ENCODE assay signal across 12 mouse cellular contexts in the genomic region with DNA sequence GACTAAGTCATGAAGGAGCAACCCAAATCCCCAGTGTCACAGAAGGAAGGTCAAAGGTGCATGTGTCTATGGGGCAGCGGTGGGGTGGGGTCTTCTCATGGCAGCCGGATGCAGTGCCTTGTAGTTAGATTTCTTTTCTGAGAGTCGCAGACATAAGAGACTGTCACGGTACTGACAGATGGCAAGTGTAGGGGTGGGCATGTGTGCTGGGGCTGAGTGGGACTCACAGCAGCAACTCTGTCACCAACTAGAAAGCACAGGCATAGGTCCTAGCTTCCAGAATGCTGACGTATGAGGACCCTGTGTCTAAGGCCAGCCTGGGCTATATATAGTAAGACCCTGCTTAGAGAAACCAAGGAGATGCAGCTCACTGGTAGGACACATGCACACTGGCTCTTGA. TPM values are rescaled to one million over a fixed set of nuclear protein-coding genes. Genes with fewer than 3 reads are reported as not detected.
DNase-seq lines count a peak whose midpoint lies in the region; ATAC-seq lines count a peak whose summit lies in the region.
"Had no signal": no experiment of that assay in that cellular context is flagged by ENCODE, and none has a peak within 500 bp of the region (broad histone marks: within the 10 kb centered on the region; RNA-seq: fewer than 3 reads in every experiment).

No protein-coding gene starts in this region.

- no peaks in the 10 kb centered on the region for H3K9me3 ChIP-seq in forebrain, embryonic 15.5 days
- H3K9me3 ChIP-seq in forebrain, embryonic 11.5 days (ENCODE audit: control insufficient read depth, low read length) = no peaks in the 10 kb centered on the region
- no peaks in the 10 kb centered on the region for H3K9me3 ChIP-seq in lung, embryonic 16.5 days (ENCODE audit: control insufficient read depth, low read length)
- no peaks in the 10 kb centered on the region for H3K9me3 ChIP-seq in intestine, embryonic 15.5 days

- no peak overlapping the region for H3K4me2 ChIP-seq in forebrain, embryonic 15.5 days (replicated peaks)
- no peak overlapping the region for H3K4me2 ChIP-seq in forebrain, embryonic 11.5 days (ENCODE audit: low read depth, low read length, severe bottlenecking)
- H3K4me2 ChIP-seq in lung, embryonic 16.5 days (ENCODE audit: low read depth, low read length) = no peak overlapping the region
- no peak overlapping the region for H3K4me2 ChIP-seq in intestine, embryonic 15.5 days (replicated peaks)

- WGBS in forebrain, embryonic 15.5 days = 61% methylated on average over 5 of the region's 5 CpGs
- 74% methylated on average over 5 of the region's 5 CpGs for WGBS in forebrain, embryonic 11.5 days
- 70% methylated on average over 5 of the region's 5 CpGs for WGBS in lung, embryonic 16.5 days
- 86% methylated on average over 5 of the region's 5 CpGs for WGBS in intestine, embryonic 15.5 days

- no peak overlapping the region for H3K9ac ChIP-seq in forebrain, embryonic 15.5 days (replicated peaks)
- no peak overlapping the region for H3K9ac ChIP-seq in forebrain, embryonic 11.5 days (ENCODE audit: low read length)
- H3K9ac ChIP-seq in lung, embryonic 16.5 days (ENCODE audit: low read length) = no peak overlapping the region
- no peak overlapping the region for H3K9ac ChIP-seq in intestine, embryonic 15.5 days

- no peaks in the 10 kb centered on the region for H3K27me3 ChIP-seq in forebrain, embryonic 15.5 days
- H3K27me3 ChIP-seq in forebrain, embryonic 11.5 days (ENCODE audit: control insufficient read depth, insufficient read depth, low read length) = no peaks in the 10 kb centered on the region
- no peaks in the 10 kb centered on the region for H3K27me3 ChIP-seq in lung, embryonic 16.5 days (ENCODE audit: control insufficient read depth, insufficient read depth, low read depth, low read length)
- H3K27me3 ChIP-seq in intestine, embryonic 15.5 days (replicated peaks) = no peaks in the 10 kb centered on the region

- H3K4me3 ChIP-seq in forebrain, embryonic 15.5 days = no peak overlapping the region
- H3K4me3 ChIP-seq in forebrain, embryonic 11.5 days (ENCODE audit: low read depth, low read length) = no peak overlapping the region
- no peak overlapping the region for H3K4me3 ChIP-seq in lung, embryonic 16.5 days (ENCODE audit: low read length)
- H3K4me3 ChIP-seq in intestine, embryonic 15.5 days (replicated peaks) = no peak overlapping the region
- H3K4me3 ChIP-seq: myocyte had no signal

- H3K36me3 ChIP-seq in forebrain, embryonic 15.5 days = no peaks in the 10 kb centered on the region
- H3K36me3 ChIP-seq in forebrain, embryonic 11.5 days (ENCODE audit: control insufficient read depth, insufficient read depth, low read length) = no peaks in the 10 kb centered on the region
- no peaks in the 10 kb centered on the region for H3K36me3 ChIP-seq in lung, embryonic 16.5 days (ENCODE audit: control insufficient read depth, insufficient read depth, low read length)
- no peaks in the 10 kb centered on the region for H3K36me3 ChIP-seq in intestine, embryonic 15.5 days

- H3K27ac ChIP-seq in forebrain, embryonic 15.5 days (replicated peaks) = no peak overlapping the region
- H3K27ac ChIP-seq in forebrain, embryonic 11.5 days (ENCODE audit: low read depth, low read length) = no peak overlapping the region
- peak overlapping the region; percentile 56; the same call in 1 of the 2 replicates for H3K27ac ChIP-seq in lung, embryonic 16.5 days (ENCODE audit: low read length)
- 0 out of 2 replicates have a peak overlapping the region, but pooled peaks have one; percentile 54 for H3K27ac ChIP-seq in intestine, embryonic 15.5 days

- peak; percentile 70; the same call in 1 of the 2 replicates for ATAC-seq in forebrain, embryonic 15.5 days (replicated peaks)
- ATAC-seq in forebrain, embryonic 11.5 days (replicated peaks; ENCODE audit: low FRiP score) = no peak
- no peak; the same call in 1 of the 2 replicates for ATAC-seq in lung, embryonic 16.5 days (ENCODE audit: low read depth)
- no peak for ATAC-seq in intestine, embryonic 15.5 days

- peaks cover 15% of the 10 kb centered on the region for H3K4me1 ChIP-seq in forebrain, embryonic 15.5 days
- no peaks in the 10 kb centered on the region for H3K4me1 ChIP-seq in forebrain, embryonic 11.5 days (replicated peaks; ENCODE audit: control insufficient read depth, insufficient read depth, low read length)
- H3K4me1 ChIP-seq in lung, embryonic 16.5 days (replicated peaks; ENCODE audit: control insufficient read depth, insufficient read depth, low read length) = peaks cover 20% of the 10 kb centered on the region
- peaks cover 10% of the 10 kb centered on the region for H3K4me1 ChIP-seq in intestine, embryonic 15.5 days (replicated peaks)

- no peak for DNase-seq in forebrain, embryonic 11.5 days (ENCODE audit: low spot score)
- no peak for DNase-seq in lung, postnatal 4 days
- peak; percentile 53 to 78 for DNase-seq in right cerebral cortex, postnatal 10 days (ENCODE audit: low spot score in 2 of 2)
- no peak for DNase-seq in gastrocnemius, postnatal 25 days
- no peak for DNase-seq in gastrocnemius, postnatal 10 days
- DNase-seq: thymus, adult 18-20 months had no signal

RNA-seq across cellular contexts. Expression of gene 1700020N01Rik, which starts 12.7 kb away (rescaled TPM):
- polyA plus RNA-seq in forebrain, embryonic 15.5 days (2015; fragmentation: Nextera tagmentation; extraction: Ambion mirVana) = not detected in 2 replicates
- polyA plus RNA-seq in forebrain, embryonic 11.5 days (2014; fragmentation: Nextera tagmentation; extraction: Ambion mirVana) = not detected in 2 replicates
- not detected in 2 replicates for polyA plus RNA-seq in lung, embryonic 16.5 days (2015; fragmentation: Nextera tagmentation; extraction: Ambion mirVana)
- polyA plus RNA-seq in intestine, embryonic 15.5 days (2015; fragmentation: Nextera tagmentation; extraction: Ambion mirVana) = not detected in 2 replicates
- total RNA-seq in gastrocnemius, postnatal 25 days (2021) = not detected
- not detected for total RNA-seq in gastrocnemius, postnatal 10 days (2021)
- polyA plus RNA-seq: C2C12; kidney, embryonic 14.5 days; myocyte had no signal

Comparison
In these comparisons a context has a peak if more than half of its experiments do, and no peak if none do; other contexts are left out.
1. H3K27ac ChIP-seq: peak in lung, embryonic 16.5 days (single experiment) and intestine, embryonic 15.5 days (single experiment); none in forebrain, embryonic 15.5 days (single experiment) and forebrain, embryonic 11.5 days (single experiment).
2. DNase-seq: peak in right cerebral cortex, postnatal 10 days (2 of 2); none in forebrain, embryonic 11.5 days (single experiment), lung, postnatal 4 days (0 of 2), gastrocnemius, postnatal 25 days (single experiment) and gastrocnemius, postnatal 10 days (single experiment).